Mouse (Mus musculus): ENCODE data around the gene Mob3b.
A peak's percentile ranks its signal among the peaks of the same experiment; 100 is the strongest.

Mob3b gene

DNA sequence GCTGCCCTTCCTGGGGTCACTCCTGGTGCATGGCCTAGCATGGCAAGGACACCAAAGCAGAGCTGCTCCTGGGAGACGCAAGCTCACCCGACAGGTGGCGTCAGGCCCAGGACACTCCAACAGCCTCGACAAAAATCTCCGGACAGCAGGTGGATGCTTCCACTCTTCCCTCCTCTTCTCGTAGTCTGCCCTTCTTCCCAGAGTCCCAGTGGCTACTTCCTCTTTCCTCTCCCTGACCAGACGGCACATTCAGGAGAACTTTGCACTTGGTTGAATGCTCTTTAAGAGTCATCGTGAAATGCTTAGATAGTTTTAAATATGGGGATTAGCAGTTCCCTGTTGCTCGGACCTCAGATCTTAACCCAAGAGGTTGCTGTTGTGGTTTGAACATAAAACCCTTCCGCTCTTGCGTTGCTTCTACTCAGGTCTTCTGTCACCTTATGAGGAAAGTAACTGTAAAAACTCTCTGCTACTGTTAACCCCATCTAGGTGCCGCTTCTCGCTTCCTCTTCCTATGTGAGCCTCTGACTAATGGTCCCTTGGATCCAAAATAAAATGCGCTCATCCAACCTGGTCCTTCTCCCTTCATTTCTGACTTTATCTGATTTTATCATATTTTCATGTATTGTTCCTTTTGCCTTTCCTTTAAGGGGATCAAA is 52.0 kb downstream of the Mob3b start:
- DNase-seq, result no peak

DNA sequence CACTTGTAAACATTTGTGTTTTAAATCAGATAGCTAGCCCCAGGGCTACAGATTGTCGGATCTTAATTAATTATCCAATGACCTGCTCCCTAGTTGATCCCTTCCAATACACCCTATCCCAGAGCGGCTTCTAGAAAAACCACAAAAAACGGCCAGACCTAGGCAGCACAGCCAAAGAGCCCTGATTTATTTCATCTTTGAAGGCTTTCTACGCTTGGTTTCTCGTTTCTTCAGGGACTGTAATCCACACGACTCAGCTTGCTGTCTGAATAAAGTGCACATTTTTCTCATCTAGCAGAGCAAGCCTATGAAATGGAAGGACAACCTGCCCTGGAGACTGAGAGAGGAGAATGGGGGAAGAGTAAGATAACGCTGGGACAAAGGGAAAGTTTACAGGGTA is 56.1 kb downstream of the Mob3b start:
- DNase-seq, result no peak

GRCm38 (mm10) chr4:35099865-35100780 is 57.2 kb downstream of the Mob3b start:
- peak; percentile 78 for DNase-seq

DNA sequence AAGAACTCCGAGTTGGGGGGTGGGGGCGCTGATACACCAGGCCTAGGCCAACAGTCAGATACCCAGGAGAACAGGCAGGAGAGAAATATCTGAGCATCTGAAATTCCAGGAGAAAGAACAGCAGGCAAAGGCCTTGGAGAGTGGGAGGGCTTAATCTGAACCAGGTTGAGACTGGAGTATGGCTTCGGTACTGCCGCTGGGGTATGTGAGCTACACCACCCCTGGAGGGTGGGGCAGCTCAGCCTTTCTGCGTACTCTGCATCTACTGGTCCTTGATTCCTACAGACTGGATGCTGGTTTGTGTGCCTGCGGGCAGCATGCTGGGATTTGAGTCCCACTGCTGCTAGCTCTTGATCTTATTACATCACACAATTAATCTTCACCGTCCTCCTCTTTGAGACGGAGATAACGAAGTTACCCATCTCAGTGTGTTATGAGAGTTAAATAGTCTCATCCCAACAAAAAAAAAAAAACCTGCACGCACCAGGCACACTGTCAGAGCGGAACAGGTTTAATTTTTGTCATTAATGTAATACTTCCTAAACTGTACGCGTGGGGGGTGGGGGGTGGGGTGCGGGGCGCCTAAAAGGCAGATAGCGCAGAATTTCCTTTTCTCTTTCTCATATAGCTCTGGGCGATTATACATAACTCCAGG is 57.9 kb downstream of the Mob3b start:
- no peak for DNase-seq

DNA sequence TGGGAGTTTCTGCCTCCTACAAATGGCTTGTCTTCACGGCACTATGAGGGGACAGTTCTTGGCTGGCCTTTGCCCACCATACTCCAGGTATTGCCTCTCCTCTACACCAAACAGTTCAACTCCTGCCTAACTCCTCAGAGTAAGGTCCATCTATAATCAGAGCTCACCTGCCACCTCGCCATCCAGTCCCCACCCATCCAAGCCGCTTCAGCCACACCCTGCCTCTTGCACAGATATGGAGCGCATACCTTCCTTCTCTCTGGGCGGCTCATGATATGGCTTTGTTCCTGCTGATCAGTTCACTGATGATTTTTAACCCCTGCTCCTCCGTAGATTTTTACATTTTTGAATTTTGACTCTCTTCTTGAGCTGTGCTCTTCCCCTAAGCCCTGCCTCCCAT is 58.7 kb downstream of the Mob3b start:
- no peak for DNase-seq

GRCm38 (mm10) chr4:35096226-35097175 is 60.8 kb downstream of the Mob3b start:
- no peak for DNase-seq

DNA sequence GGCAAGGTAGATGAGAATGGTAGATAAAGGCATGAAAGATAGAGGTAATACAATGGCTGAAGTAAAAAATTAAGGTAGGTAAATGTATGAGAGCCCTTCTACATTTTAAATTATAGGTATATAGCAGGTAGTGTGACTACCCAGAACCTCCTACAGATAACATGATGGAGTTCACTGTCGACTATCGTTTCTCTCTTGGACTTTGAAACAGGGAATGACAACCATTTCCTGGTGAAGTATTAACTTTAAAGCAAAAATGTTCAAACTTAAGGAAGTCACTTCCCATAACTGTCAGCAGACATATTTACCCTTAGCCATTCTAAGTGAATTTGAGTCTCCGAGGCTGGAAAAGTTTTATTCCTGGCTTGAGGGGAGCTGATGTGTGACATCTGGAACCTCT is 64.8 kb downstream of the Mob3b start:
- no peak for DNase-seq

GRCm38 (mm10) chr4:35091157-35091784 is 66.0 kb downstream of the Mob3b start:
- no peak for DNase-seq

GRCm38 (mm10) chr4:35089321-35090316 is 67.7 kb downstream of the Mob3b start:
- DNase-seq, result no peak

GRCm38 (mm10) chr4:35086067-35086700 is 71.1 kb downstream of the Mob3b start:
- DNase-seq, result no peak

DNA sequence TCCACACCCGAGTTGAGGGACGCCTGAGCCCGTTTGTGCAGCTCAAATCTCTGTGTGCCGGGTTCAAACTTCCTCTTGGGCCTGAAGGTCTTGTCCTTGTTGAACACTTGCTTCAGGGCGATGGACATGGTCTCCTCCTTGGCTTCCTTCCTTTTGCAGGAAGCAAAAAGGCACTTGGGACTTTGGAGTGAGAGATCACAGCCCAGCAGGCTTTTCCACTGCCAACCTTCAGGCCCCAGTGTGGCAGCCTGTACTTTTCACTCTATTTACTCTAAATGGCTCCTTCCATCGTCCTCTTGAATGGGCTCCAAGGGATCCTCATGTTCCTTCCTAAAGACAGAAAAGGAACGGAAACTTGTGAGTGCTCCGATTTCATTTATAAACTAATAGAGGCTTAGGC is 73.2 kb downstream of the Mob3b start:
- no peak for DNase-seq

- no peak for DNase-seq
These were observed 74.7 kb downstream of the Mob3b start for GRCm38 (mm10) chr4:35082476-35083114.

DNA sequence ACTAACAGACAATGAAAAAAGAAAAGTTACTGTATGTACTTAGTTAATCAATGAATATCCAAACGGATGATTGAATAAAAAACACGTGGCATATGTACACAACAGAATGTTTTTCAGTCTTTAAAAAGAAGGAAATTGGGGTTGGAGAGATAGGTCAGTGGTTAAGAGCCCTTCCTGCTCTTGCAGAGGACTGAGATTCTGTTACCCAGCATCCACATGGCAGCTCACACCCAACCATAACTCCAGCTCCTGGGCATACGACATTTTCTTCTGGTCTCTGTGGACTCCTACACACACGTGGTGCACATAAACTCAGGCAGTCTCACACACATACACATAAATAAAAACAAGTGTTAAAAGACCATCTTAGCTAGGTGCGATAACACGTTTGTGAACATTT is 77.0 kb downstream of the Mob3b start:
- no peak for DNase-seq

DNA sequence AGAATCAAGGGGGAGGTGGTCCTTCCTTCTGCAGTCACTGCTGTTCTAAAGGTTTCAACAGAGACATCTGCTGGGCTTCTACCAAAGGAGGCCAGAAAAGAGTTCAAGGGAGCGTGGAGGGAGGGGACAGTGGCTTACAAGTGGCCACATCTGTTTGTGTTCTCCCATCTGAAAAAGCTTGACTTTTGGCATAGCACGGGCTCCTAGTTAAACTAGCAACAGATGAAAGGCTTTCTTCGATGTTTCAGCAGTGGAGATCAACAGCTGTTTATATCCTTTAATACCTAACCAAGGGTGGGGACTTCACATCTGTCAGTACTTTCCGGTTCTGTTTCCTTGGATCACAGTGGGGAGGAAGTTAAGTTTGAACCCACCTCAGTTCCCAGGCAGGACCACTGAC is 88.5 kb downstream of the Mob3b start:
- no peak for DNase-seq

DNA sequence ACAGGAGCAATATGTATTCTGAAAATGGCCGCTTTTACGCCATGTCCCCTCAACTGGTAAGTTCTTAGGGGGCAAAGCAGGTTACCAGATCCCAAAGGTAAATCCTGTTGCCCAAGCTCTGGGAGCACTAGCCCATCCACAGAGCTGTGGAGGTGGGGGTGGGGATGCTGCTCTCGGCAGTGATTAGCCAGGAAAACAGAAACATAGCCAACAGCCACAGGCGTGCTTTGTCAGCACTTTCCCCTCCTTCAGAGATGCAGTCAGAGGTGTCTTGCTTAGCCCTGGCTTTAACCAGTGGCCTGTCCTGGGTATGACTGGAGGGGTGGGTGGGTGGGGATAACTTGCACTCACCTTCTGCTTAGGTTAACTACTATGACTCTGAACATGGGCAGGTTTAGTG is 91.1 kb downstream of the Mob3b start:
- peak; percentile 63 for DNase-seq

GRCm38 (mm10) chr4:35065075-35065838 is 92.0 kb downstream of the Mob3b start:
- DNase-seq, result no peak

DNA sequence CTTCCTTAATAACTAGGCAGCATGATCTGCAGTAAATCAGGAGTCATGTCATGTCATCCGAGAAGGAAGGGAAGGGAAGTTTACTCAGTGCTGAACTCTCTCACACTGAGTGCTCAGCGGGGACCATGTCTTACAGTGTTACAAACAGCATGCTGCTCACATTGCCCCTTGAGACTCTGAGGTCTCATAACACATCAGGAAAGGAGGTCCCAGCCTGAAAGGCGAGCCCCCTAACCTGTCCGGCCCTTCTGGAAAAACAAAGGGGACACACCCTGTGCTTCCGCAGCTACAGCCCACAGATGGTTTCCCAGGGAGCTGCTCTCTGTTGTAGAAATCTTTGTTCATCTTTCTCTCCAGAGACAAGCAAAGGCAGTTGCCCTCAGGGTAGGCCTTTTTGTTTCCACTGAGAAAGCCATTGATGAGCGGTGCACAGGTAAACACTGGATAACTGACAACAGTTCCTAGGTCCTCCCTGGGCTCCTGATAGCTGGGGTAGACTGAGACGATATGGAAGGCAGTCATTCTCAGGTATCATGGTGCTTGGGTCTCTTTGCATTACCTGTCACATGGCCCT is 94.1 kb downstream of the Mob3b start:
- no peak for DNase-seq

DNA sequence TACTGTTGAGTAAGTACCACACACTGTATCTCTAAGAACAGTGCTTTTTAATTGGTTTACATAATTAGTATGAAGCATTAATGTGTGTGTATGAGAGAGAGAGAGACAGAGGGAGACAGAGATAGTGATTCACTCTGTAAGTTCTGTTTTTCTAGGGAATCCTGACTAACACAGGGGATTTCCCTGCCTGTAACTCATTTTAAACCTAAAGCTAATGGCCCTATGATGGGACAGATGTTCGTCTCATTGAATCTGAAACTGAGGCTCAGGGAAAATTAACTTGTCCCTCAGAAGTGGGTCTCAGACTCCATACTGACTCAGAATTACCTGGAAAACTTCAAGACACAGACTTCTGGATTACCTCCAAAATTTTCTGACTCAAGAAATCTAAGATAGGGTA is 96.3 kb downstream of the Mob3b start:
- DNase-seq, result no peak

DNA sequence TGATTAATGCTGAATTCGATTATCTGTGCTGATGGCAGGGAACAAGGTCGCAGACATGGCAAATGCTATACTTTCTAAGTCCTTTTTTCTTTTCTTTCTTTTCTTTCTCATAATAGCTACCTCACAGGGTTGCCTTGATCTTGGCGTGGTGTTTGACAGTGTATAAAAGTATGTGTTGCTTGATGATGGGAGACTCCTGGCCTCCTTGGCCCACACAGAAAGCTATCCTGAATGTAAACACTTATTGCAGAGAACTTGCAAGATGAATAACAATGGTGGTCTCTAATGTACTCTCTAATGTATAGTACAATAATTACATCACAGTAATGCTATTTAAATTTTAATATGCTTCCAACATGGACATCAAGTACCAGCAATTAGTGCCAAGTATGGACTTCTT is 96.9 kb downstream of the Mob3b start:
- no peak for DNase-seq
